7 mouse cellular contexts compared by ENCODE assay signal in genomic region chr2:77172241-77172671, GRCm38 (mm10). TPM values are rescaled to one million over a fixed set of nuclear protein-coding genes. Genes with fewer than 3 reads are reported as not detected.
A peak's percentile ranks its signal among the peaks of the same experiment; 100 is the strongest.
DNase-seq lines count a peak whose midpoint lies in the region; ATAC-seq and TF ChIP-seq lines count a peak whose summit lies in the region.

No protein-coding gene starts in this region.

- H3K27ac ChIP-seq in cortical plate, adult 2 months (ENCODE audit: insufficient read depth, low read length): peak overlapping the region; percentile 84; the same call in 1 of the 2 replicates
- 0 out of 2 replicates have a peak overlapping the region, but pooled peaks have one; percentile 14 for H3K27ac ChIP-seq in embryonic facial prominence, embryonic 12.5 days
- H3K27ac ChIP-seq in lung, embryonic 15.5 days: peak overlapping the region; percentile 88

- H3K4me2 ChIP-seq in embryonic facial prominence, embryonic 12.5 days (replicated peaks): no peak overlapping the region
- peak overlapping the region; percentile 90 for H3K4me2 ChIP-seq in lung, embryonic 15.5 days

- no peak for TF ChIP-seq CTCF in cortical plate, adult 2 months (IDR thresholded peaks at IDR 0.05; ENCODE audit: extremely low read depth, insufficient read depth, low read length)

- H3K36me3 ChIP-seq in embryonic facial prominence, embryonic 12.5 days: no peaks in the 10 kb centered on the region
- H3K36me3 ChIP-seq in lung, embryonic 15.5 days: no peaks in the 10 kb centered on the region

- intact Hi-C loops in left cerebral cortex, postnatal 10 days (cut with DNase I): no loop called here

- H3K4me3 ChIP-seq in cortical plate, adult 2 months (ENCODE audit: insufficient read depth, low read length): no peak overlapping the region; the same call in 1 of the 2 replicates
- no peak overlapping the region for H3K4me3 ChIP-seq in embryonic facial prominence, embryonic 12.5 days
- peak overlapping the region; percentile 23 for H3K4me3 ChIP-seq in lung, embryonic 15.5 days

- ATAC-seq in embryonic facial prominence, embryonic 12.5 days (ENCODE audit: insufficient number of reproducible peaks, insufficient read depth, low FRiP score, low TSS enrichment): no peak
- ATAC-seq in lung, embryonic 15.5 days (ENCODE audit: borderline replicate concordance, extremely low read depth, low FRiP score, low TSS enrichment): no peak

- no peak for TF ChIP-seq POLR2A in cortical plate, adult 2 months (IDR thresholded peaks at IDR 0.05; ENCODE audit: extremely low read depth, insufficient read depth, low read length)

- DNase-seq in kidney, adult 11 months: peak; percentile 88
- DNase-seq in spleen, adult 18-20 months: no peak
- no peak for DNase-seq in left cerebral cortex, postnatal 10 days (ENCODE audit: extremely low spot score in 1 of 2, low spot score in 2 of 2)
- DNase-seq in adrenal gland, postnatal 4 days (ENCODE audit: low spot score in 2 of 2): no peak

- WGBS in embryonic facial prominence, embryonic 12.5 days: 44% methylated on average over 10 of the region's 10 CpGs
- WGBS in lung, embryonic 15.5 days: 26% methylated on average over 10 of the region's 10 CpGs

- no peaks in the 10 kb centered on the region; the same call in 1 of the 2 replicates for H3K4me1 ChIP-seq in cortical plate, adult 2 months (ENCODE audit: control insufficient read depth, insufficient read depth, low read length)
- peaks cover 13% of the 10 kb centered on the region for H3K4me1 ChIP-seq in embryonic facial prominence, embryonic 12.5 days
- H3K4me1 ChIP-seq in lung, embryonic 15.5 days: peaks cover 59% of the 10 kb centered on the region

- H3K9ac ChIP-seq in embryonic facial prominence, embryonic 12.5 days: no peak overlapping the region
- no peak overlapping the region for H3K9ac ChIP-seq in lung, embryonic 15.5 days

- no peaks in the 10 kb centered on the region for H3K27me3 ChIP-seq in embryonic facial prominence, embryonic 12.5 days
- H3K27me3 ChIP-seq in lung, embryonic 15.5 days: no peaks in the 10 kb centered on the region

- H3K9me3 ChIP-seq in embryonic facial prominence, embryonic 12.5 days: no peaks in the 10 kb centered on the region
- no peaks in the 10 kb centered on the region for H3K9me3 ChIP-seq in lung, embryonic 15.5 days

RNA-seq across cellular contexts. Expression of gene Ccdc141, which starts 1.8 kb away (rescaled TPM):
- polyA plus RNA-seq in cortical plate, adult 2 months (2012; rRNA removed): 11.2 and 12.6 TPM in 2 replicates
- polyA plus RNA-seq in embryonic facial prominence, embryonic 12.5 days (2016; fragmentation: Nextera tagmentation; extraction: Ambion mirVana): 9.0 and 14.9 TPM in 2 replicates
- 12.7 and 19.6 TPM in 2 replicates for polyA plus RNA-seq in lung, embryonic 15.5 days (2015; fragmentation: Nextera tagmentation; extraction: Ambion mirVana)
- total RNA-seq in left cerebral cortex, postnatal 10 days (2021): 10 to 100 TPM; 21.1 to 30.3 TPM
- 10 to 100 TPM; 19.3 to 21.7 TPM for total RNA-seq in adrenal gland, postnatal 4 days (2021)

Comparison
In these comparisons a context has a peak if more than half of its experiments do, and no peak if none do; other contexts are left out.
1. H3K27ac ChIP-seq: peak in every context shown above with its lines; median percentile 88 in lung, embryonic 15.5 days; 84 in cortical plate, adult 2 months; 14 in embryonic facial prominence, embryonic 12.5 days.